Mouse (Mus musculus): ENCODE measurements at regions not wholly inside any gene's neighbourhood (a gene's known extent, or its start where the extent isn't known, plus 50 kb on each side); places are given as distances from the start of the nearest gene placed in this dataset.

DNA sequence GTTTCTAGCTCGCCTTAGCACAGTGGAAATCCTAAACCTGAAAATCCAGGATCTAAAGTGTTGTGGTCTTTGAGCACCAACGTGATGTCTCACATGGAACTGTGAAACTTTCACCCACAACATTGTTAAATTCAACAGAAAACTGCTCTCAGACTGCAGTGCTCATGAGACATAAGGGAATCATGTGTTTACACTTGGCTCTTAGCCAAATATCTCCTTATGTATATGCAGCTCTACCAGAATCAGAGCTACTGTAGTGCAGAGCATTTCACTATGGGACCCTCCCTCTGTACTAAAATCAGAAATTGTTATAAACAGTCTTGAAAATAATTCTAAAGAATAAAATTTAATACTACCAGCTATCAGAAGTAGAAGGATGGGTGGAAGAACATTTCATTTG lies 778.8 kb upstream of the Fam84a start:
- Histone ChIP-seq H3K4me2 (no peak overlapping the region), H3K9me3 (ENCODE audit: control insufficient read depth, low read length) (no peaks in the 10 kb centered on the region), H3K9ac (ENCODE audit: low read length) (no peak overlapping the region), H3K27ac (ENCODE audit: low read depth, low read length) (no peak overlapping the region), H3K27me3 (ENCODE audit: control insufficient read depth, insufficient read depth, low read length) (no peaks in the 10 kb centered on the region), H3K4me3 (ENCODE audit: low read depth, low read length) (no peak overlapping the region), H3K36me3 (ENCODE audit: control insufficient read depth, insufficient read depth, low read length) (no peaks in the 10 kb centered on the region), H3K4me1 (ENCODE audit: control insufficient read depth, insufficient read depth, low read length) (no peaks in the 10 kb centered on the region)
- DNase-seq (ENCODE audit: low spot score, missing footprints) = no peak
- 95% methylated on average over 2 of the region's 2 CpGs for WGBS
- no peak for ATAC-seq (ENCODE audit: low FRiP score)

DNA sequence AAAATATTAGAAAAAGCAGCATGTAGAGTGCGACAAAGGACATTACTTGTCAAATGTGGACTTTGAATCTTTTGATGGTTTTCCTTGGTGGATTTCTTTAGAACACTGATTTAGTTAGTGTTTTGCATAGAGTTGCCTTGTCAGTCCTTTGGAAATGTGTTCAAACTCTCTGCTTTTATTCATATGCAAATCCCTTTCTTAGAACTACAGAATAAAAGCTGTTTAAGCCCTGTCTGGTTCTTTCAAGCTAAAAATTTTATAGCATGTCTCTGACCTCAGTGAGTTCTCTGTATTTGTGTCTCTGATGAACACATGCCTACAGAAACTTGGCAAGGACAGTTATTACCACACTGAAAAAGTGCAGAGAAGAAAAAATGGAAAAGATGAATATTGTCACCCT lies 775.7 kb upstream of the Fam84a start:
- peak; percentile 68 for DNase-seq (ENCODE audit: low spot score, missing footprints)
- peak; percentile 54 for ATAC-seq (ENCODE audit: low FRiP score)
- 45% methylated on average over 1 of the region's 1 CpGs for WGBS

DNA sequence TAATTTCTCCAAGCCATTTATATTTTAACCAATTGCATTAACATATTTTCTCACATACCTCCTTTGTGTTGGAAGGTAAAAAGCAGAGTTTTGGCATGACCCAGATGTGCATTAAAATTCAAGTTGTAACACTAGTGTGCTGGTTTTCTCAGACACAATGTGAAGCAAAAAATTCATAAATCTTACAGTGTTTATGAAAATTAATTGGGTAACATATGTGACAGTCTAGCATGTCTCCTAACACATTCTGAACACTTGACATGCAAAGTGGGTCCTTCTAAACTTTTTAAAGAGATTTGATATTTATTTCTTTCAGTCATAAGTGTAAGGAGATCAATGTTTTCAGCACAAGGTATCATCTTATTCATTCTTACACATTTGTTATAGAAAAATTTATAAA lies 771.9 kb upstream of the Fam84a start:
- no peak overlapping the region for H3K27ac ChIP-seq (ENCODE audit: low read depth, low read length)
- DNase-seq (ENCODE audit: low spot score, missing footprints) (peak; percentile 61), ATAC-seq (ENCODE audit: low FRiP score) (no peak)
- no peak overlapping the region for H3K9ac ChIP-seq (ENCODE audit: low read length)
- H3K9me3 ChIP-seq (ENCODE audit: control insufficient read depth, low read length) = no peaks in the 10 kb centered on the region
- H3K4me3 ChIP-seq (ENCODE audit: low read depth, low read length) = no peak overlapping the region
- H3K4me2 ChIP-seq = no peak overlapping the region
- no peaks in the 10 kb centered on the region for H3K36me3 ChIP-seq (ENCODE audit: control insufficient read depth, insufficient read depth, low read length)
- H3K27me3 ChIP-seq (ENCODE audit: control insufficient read depth, insufficient read depth, low read length) = no peaks in the 10 kb centered on the region
- H3K4me1 ChIP-seq (ENCODE audit: control insufficient read depth, insufficient read depth, low read length) = no peaks in the 10 kb centered on the region

More for the DNA sequence above, 775.7 kb upstream of the Fam84a start:
- Histone ChIP-seq H3K36me3 (ENCODE audit: control insufficient read depth, insufficient read depth, low read length) (no peaks in the 10 kb centered on the region), H3K9ac (ENCODE audit: low read length) (no peak overlapping the region), H3K27me3 (ENCODE audit: control insufficient read depth, insufficient read depth, low read length) (no peaks in the 10 kb centered on the region), H3K27ac (ENCODE audit: low read depth, low read length) (no peak overlapping the region), H3K9me3 (ENCODE audit: control insufficient read depth, low read length) (no peaks in the 10 kb centered on the region), H3K4me2 (no peak overlapping the region), H3K4me3 (ENCODE audit: low read depth, low read length) (no peak overlapping the region), H3K4me1 (ENCODE audit: control insufficient read depth, insufficient read depth, low read length) (no peaks in the 10 kb centered on the region)

DNA sequence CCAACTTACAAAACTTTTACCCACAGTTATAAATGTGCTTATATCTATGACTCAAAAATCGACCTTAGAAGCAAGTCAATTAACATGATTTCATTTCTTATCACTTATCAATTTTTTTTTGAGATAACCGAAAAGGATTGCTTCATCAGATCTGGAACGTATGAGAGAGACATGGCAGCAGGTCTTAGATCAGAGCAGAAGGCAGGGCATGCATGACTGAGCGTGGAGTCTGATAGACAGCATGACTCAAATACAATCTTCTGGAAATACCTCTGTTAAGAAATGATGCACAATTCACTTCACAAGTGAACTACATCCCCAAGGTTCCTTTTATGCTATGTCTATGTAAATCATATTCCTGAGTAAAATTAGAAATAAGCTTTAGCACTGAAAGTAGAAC lies 760.1 kb upstream of the Fam84a start:
- DNase-seq (ENCODE audit: low spot score, missing footprints) (no peak), ATAC-seq (ENCODE audit: low FRiP score) (no peak)
- Histone ChIP-seq H3K27ac (ENCODE audit: low read depth, low read length) (no peak overlapping the region), H3K9ac (ENCODE audit: low read length) (no peak overlapping the region), H3K36me3 (ENCODE audit: control insufficient read depth, insufficient read depth, low read length) (no peaks in the 10 kb centered on the region), H3K27me3 (ENCODE audit: control insufficient read depth, insufficient read depth, low read length) (no peaks in the 10 kb centered on the region), H3K9me3 (ENCODE audit: control insufficient read depth, low read length) (no peaks in the 10 kb centered on the region), H3K4me2 (no peak overlapping the region), H3K4me1 (ENCODE audit: control insufficient read depth, insufficient read depth, low read length) (no peaks in the 10 kb centered on the region), H3K4me3 (ENCODE audit: low read depth, low read length) (no peak overlapping the region)
- WGBS = 80% methylated on average over 4 of the region's 4 CpGs

DNA sequence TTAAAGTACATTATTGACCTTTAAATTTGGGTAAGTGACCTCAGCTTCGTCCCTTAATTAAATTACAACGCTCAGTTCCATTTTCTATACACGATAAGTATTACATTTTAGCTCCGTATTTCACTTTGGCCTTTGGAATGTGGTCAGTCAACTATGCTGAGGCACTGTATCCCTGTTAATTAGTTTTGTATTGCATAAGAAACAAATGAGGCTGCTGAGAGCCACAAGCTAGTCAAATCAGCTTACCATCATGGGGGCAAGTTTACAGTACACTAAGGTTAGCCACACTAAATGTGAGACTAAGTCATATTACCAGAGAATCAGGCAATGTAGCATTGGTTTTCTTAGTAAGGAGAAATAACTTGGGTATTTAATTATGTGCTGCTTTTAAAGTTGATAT lies 731.3 kb upstream of the Fam84a start:
- Histone ChIP-seq H3K4me2 (no peak overlapping the region), H3K4me3 (ENCODE audit: low read depth, low read length) (no peak overlapping the region), H3K27ac (ENCODE audit: low read depth, low read length) (no peak overlapping the region), H3K36me3 (ENCODE audit: control insufficient read depth, insufficient read depth, low read length) (no peaks in the 10 kb centered on the region), H3K4me1 (ENCODE audit: control insufficient read depth, insufficient read depth, low read length) (no peaks in the 10 kb centered on the region), H3K9ac (ENCODE audit: low read length) (no peak overlapping the region), H3K9me3 (ENCODE audit: control insufficient read depth, low read length) (no peaks in the 10 kb centered on the region), H3K27me3 (ENCODE audit: control insufficient read depth, insufficient read depth, low read length) (no peaks in the 10 kb centered on the region)
- 88% methylated on average over 4 of the region's 4 CpGs for WGBS
- DNase-seq (ENCODE audit: low spot score, missing footprints) (no peak), ATAC-seq (ENCODE audit: low FRiP score) (no peak)

DNA sequence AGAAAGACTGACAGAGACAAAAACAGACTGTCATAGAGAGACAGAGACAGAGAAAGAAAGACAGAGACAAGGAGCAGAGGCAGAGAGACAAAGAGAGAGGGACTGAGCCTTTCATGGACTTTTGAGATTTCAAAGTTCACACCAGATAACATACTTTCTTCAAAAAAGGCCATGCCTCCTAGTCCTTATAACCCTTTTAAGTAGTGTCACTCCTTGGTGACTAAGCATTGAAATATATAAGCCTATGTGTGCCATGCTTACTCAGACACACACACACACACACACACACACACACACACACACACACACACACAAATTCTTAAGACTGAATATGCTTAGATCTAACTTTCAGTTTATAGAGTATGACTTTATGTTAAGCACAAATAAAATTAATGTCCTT lies 728.6 kb upstream of the Fam84a start:
- H3K9ac ChIP-seq (ENCODE audit: low read length) = no peak overlapping the region
- no peaks in the 10 kb centered on the region for H3K27me3 ChIP-seq (ENCODE audit: control insufficient read depth, insufficient read depth, low read length)
- ATAC-seq (ENCODE audit: low FRiP score) = no peak
- no peaks in the 10 kb centered on the region for H3K9me3 ChIP-seq (ENCODE audit: control insufficient read depth, low read length)
- no peak overlapping the region for H3K4me2 ChIP-seq
- H3K36me3 ChIP-seq (ENCODE audit: control insufficient read depth, insufficient read depth, low read length) = no peaks in the 10 kb centered on the region
- H3K27ac ChIP-seq (ENCODE audit: low read depth, low read length) = no peak overlapping the region
- no peak for DNase-seq (ENCODE audit: low spot score, missing footprints)
- no peaks in the 10 kb centered on the region for H3K4me1 ChIP-seq (ENCODE audit: control insufficient read depth, insufficient read depth, low read length)
- no peak overlapping the region for H3K4me3 ChIP-seq (ENCODE audit: low read depth, low read length)

DNA sequence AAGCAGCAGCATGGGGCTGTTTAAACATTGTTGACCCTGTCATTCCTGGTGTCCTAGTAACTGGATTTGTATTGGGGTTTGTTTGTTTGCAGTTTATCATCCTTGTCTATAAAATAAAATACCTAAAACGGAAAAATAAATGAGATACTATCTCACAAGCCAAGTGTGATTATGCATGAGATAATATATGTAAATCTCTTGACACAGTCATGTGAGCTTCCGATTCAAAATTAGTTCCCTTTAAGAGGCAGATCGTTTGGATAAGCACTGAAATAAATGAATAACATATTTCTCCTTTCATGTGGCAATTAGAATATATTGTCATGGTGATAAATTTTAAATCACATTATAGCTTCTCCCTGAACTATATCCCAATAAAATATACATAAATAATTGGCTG lies 723.4 kb upstream of the Fam84a start:
- no peak for DNase-seq (ENCODE audit: low spot score, missing footprints)
- Histone ChIP-seq H3K4me3 (ENCODE audit: low read depth, low read length) (no peak overlapping the region), H3K36me3 (ENCODE audit: control insufficient read depth, insufficient read depth, low read length) (no peaks in the 10 kb centered on the region), H3K27ac (ENCODE audit: low read depth, low read length) (no peak overlapping the region), H3K27me3 (ENCODE audit: control insufficient read depth, insufficient read depth, low read length) (no peaks in the 10 kb centered on the region), H3K9ac (ENCODE audit: low read length) (no peak overlapping the region), H3K4me1 (ENCODE audit: control insufficient read depth, insufficient read depth, low read length) (no peaks in the 10 kb centered on the region), H3K9me3 (ENCODE audit: control insufficient read depth, low read length) (no peaks in the 10 kb centered on the region), H3K4me2 (no peak overlapping the region)
- no peak for ATAC-seq (ENCODE audit: low FRiP score)
- whole genome bisulfite sequencing = 45% methylated on average over 3 of the region's 3 CpGs

DNA sequence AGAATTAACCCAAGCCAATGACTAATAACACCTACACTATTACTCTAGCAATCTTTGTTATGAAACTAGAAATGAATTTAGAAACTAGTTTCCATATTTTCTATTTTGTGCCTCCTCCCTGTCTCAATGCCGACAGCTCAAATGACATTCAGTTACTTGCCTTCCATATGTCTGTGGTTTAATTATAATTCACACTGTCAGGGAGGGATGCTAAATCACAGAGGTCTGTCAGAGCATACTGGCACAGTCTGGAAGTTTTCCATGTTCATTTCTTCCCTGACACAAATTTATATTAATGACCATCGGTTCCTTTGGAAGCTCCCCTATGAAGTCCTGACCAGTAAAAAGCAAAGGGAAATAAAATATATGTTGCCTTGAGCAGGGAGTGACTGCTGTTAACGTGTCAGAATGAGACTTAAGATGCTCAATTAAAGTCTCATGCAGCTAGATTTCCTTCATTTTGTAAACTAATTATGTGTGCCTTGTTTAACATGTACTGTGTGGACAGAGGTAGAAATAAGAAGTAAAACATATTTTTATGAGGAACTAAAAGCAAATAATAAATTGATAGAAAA lies 719.6 kb upstream of the Fam84a start:
- H3K4me2 ChIP-seq = no peak overlapping the region
- H3K36me3 ChIP-seq (ENCODE audit: control insufficient read depth, insufficient read depth, low read length) = no peaks in the 10 kb centered on the region
- no peak overlapping the region for H3K9ac ChIP-seq (ENCODE audit: low read length)
- no peak overlapping the region for H3K27ac ChIP-seq (ENCODE audit: low read depth, low read length)
- DNase-seq (ENCODE audit: low spot score, missing footprints) = no peak
- no peak overlapping the region for H3K4me3 ChIP-seq (ENCODE audit: low read depth, low read length)
- ATAC-seq (ENCODE audit: low FRiP score) = no peak
- H3K27me3 ChIP-seq (ENCODE audit: control insufficient read depth, insufficient read depth, low read length) = no peaks in the 10 kb centered on the region
- no peaks in the 10 kb centered on the region for H3K9me3 ChIP-seq (ENCODE audit: control insufficient read depth, low read length)
- 84% methylated on average over 3 of the region's 3 CpGs for WGBS
- H3K4me1 ChIP-seq (ENCODE audit: control insufficient read depth, insufficient read depth, low read length) = no peaks in the 10 kb centered on the region

DNA sequence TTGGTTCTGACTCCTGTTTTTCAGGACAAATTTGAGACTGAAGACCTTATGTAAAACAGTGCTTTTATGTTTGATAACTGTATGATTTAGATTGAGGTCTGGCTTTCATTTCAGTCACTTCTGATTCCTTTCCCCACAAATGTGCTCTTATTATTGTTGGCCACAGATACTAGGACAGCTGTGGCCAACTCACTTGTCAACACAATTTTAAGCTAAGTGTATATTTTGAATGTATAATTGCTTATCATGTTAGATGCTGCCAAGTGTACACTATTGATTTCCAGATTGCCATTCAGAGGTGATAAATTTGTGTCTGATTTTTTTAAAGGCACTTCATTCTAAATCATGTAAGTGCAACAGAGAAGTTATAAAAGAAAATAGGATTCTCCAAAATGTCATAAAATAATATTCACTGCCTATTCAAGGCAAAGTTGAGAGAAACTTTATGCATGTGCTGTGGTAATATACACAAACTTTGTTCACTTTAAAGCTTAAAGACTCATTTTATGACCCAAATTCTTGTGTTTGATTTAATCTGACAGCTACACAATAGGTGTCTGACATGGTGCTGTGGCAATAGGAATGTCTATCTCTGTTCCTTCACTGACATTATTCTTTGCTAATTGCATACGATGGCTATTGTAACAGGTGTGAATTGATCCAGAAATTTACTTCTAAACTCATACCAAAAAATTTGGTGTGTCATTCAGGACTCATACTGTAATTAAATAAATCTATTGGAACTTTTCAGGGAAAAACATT lies 708.1 kb upstream of the Fam84a start:
- 67% methylated on average over 1 of the region's 1 CpGs for WGBS
- H3K9me3 ChIP-seq (ENCODE audit: control insufficient read depth, low read length) = no peaks in the 10 kb centered on the region
- H3K4me1 ChIP-seq (ENCODE audit: control insufficient read depth, insufficient read depth, low read length) = no peaks in the 10 kb centered on the region
- no peak overlapping the region for H3K4me2 ChIP-seq
- no peaks in the 10 kb centered on the region for H3K36me3 ChIP-seq (ENCODE audit: control insufficient read depth, insufficient read depth, low read length)
- DNase-seq (ENCODE audit: low spot score, missing footprints) (no peak), ATAC-seq (ENCODE audit: low FRiP score) (no peak)
- no peak overlapping the region for H3K9ac ChIP-seq (ENCODE audit: low read length)
- H3K27ac ChIP-seq (ENCODE audit: low read depth, low read length) = no peak overlapping the region
- H3K27me3 ChIP-seq (ENCODE audit: control insufficient read depth, insufficient read depth, low read length) = no peaks in the 10 kb centered on the region
- no peak overlapping the region for H3K4me3 ChIP-seq (ENCODE audit: low read depth, low read length)
